Mouse (Mus musculus): ENCODE results near the gene Car10. TPM values are rescaled to one million over a fixed set of nuclear protein-coding genes. Genes with fewer than 3 reads are reported as not detected.

Gene Car10
- polyA plus RNA-seq, 1 experiment from 2014 or later: 0.04 TPM

DNA sequence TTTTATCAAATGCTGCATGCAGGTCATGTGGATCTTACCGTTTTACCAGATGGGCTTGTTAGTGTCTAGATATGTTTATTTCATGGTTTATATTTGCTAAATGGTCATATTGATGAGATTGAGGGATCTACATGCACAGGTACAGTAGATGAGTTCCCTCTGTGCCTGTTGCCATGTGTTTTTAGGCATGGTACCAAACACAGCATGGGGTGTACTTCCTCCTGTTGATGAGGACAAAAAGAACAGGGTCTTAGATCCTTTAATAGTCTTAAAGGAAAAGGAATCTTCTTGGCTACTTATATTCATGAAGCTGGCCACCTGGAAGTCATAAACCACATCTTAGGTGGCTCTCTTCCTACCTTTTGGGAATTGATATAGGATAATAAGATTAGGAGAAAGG lies 43.9 kb downstream of the Car10 start:
- Histone ChIP-seq H3K27me3 (replicated peaks; ENCODE audit: control insufficient read depth, insufficient read depth, low read length) (no peaks in the 10 kb centered on the region), H3K4me2 (ENCODE audit: low read depth, low read length) (no peak overlapping the region), H3K4me3 (ENCODE audit: low read length) (no peak overlapping the region), H3K9me3 (ENCODE audit: control insufficient read depth, low read length) (no peaks in the 10 kb centered on the region), H3K36me3 (ENCODE audit: control insufficient read depth, insufficient read depth, low read length) (no peaks in the 10 kb centered on the region), H3K4me1 (ENCODE audit: control insufficient read depth, insufficient read depth, low read length) (no peaks in the 10 kb centered on the region), H3K27ac (ENCODE audit: low read length) (no peak overlapping the region), H3K9ac (ENCODE audit: low read depth, low read length) (no peak overlapping the region)
- no peak for ATAC-seq
- WGBS: 69% methylated on average over 1 of the region's 1 CpGs

DNA sequence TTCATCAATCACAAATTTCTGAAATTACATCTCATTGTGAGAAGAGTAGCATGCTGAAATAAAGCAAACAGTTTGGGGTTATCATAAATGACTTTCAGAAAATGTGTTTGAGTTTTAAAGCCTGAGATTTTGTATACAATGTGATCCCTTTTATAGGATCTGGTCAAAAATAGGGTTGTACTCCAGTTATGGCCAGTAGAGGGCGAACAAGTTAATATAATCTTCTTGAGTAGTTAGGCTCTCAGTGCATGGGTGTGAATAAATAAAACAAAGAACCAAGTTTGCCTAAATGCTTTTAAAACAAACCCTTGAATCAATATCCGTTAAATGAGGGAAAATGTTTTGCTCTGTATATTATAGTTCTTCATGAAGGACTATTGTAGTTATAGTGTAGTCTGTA lies 46.7 kb downstream of the Car10 start:
- Histone ChIP-seq H3K9me3 (ENCODE audit: control insufficient read depth, low read length) (no peaks in the 10 kb centered on the region), H3K4me3 (ENCODE audit: low read length) (no peak overlapping the region), H3K36me3 (ENCODE audit: control insufficient read depth, insufficient read depth, low read length) (no peaks in the 10 kb centered on the region), H3K4me1 (ENCODE audit: control insufficient read depth, insufficient read depth, low read length) (no peaks in the 10 kb centered on the region), H3K9ac (ENCODE audit: low read depth, low read length) (no peak overlapping the region), H3K4me2 (ENCODE audit: low read depth, low read length) (no peak overlapping the region), H3K27me3 (replicated peaks; ENCODE audit: control insufficient read depth, insufficient read depth, low read length) (no peaks in the 10 kb centered on the region), H3K27ac (ENCODE audit: low read length) (no peak overlapping the region)
- no peak for ATAC-seq
- WGBS: 15% methylated on average over 2 of the region's 2 CpGs

DNA sequence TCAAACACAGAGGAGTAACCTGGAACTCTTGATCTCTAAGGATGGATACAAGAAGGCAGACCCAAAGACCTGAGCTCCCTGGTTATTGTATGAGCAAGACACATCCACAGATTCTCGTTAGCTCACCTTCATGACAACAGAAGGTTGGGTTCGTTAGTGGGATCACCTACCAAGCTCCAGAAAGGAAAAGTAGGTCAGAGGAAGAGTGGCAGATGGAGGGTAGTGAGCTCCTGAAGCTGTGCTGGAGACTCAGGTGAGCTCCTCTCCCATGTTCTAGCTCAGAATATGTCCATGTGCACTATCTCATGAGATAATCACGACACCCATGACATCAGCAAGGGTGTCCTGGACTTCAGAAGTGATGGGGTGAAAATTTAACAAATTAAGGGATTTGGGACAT lies 57.1 kb downstream of the Car10 start:
- no peak overlapping the region for H3K4me2 ChIP-seq (ENCODE audit: low read depth, low read length)
- H3K36me3 ChIP-seq (ENCODE audit: control insufficient read depth, insufficient read depth, low read length): no peaks in the 10 kb centered on the region
- H3K27ac ChIP-seq (ENCODE audit: low read length): no peak overlapping the region
- no peak for ATAC-seq
- no peaks in the 10 kb centered on the region for H3K4me1 ChIP-seq (ENCODE audit: control insufficient read depth, insufficient read depth, low read length)
- H3K27me3 ChIP-seq (replicated peaks; ENCODE audit: control insufficient read depth, insufficient read depth, low read length): no peaks in the 10 kb centered on the region
- no peak overlapping the region for H3K4me3 ChIP-seq (ENCODE audit: low read length)
- H3K9ac ChIP-seq (ENCODE audit: low read depth, low read length): no peak overlapping the region
- no peaks in the 10 kb centered on the region for H3K9me3 ChIP-seq (ENCODE audit: control insufficient read depth, low read length)
- WGBS: 53% methylated on average over 3 of the region's 3 CpGs

DNA sequence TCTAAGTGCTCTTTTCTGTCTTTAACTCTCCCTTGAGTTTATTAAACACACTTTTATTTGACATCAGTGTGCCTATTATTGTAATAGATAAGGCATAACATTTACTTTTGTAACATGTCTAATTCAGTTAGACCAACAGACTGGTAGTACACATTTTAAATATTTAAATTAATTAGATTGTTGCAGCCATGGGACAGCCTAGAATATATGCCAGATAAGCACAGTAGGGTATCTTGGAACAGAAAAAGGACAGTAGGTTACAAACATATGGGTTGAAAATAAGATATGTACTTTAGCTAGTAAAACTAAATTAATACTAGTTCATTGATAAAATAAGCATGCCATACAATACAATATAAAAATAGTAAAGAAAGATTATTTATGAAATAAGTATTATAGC lies 74.6 kb downstream of the Car10 start:
- no peaks in the 10 kb centered on the region for H3K27me3 ChIP-seq (replicated peaks; ENCODE audit: control insufficient read depth, insufficient read depth, low read length)

DNA sequence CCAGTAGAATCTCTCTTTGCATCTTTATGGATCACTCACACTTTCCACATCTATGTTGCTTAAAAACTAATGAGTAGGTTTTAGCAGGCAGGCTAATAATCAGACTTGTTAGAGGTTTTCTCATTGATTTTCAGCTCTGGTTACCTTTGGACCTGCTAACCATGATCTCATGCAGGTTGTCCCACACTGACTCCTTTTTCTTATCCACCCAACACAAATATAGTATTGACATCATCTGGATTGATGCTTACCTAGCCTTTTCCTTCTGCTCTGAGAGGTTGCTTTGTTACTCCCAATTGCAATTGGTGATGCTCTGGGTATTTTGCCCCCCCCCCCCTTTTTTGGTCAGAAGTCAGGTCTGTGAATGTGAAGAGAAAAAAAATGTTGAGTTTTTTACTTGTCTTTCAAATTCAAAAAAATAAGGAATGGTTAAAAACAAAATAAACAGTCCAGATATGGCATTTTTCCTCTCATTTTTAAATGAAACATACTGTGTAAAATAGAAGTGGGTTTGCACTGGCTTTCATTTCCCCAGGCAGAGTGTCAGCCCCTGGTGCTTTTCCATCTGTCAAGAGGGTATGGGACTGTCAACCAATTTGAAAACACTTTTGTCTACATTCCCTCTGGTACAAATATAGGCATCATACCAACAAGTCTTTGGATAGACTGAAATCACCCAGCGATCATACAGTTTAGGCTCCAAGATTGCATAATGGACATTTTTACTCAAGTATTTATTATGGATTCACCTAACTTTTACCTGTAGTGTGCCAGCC lies 75.9 kb downstream of the Car10 start:
- no peak overlapping the region for H3K27ac ChIP-seq (ENCODE audit: low read length)
- no peaks in the 10 kb centered on the region for H3K9me3 ChIP-seq (ENCODE audit: control insufficient read depth, low read length)
- no peaks in the 10 kb centered on the region for H3K4me1 ChIP-seq (ENCODE audit: control insufficient read depth, insufficient read depth, low read length)
- ATAC-seq: no peak
- 91% methylated on average over 1 of the region's 1 CpGs for WGBS
- H3K27me3 ChIP-seq (replicated peaks; ENCODE audit: control insufficient read depth, insufficient read depth, low read length): no peaks in the 10 kb centered on the region
- H3K4me2 ChIP-seq (ENCODE audit: low read depth, low read length): no peak overlapping the region
- H3K9ac ChIP-seq (ENCODE audit: low read depth, low read length): no peak overlapping the region
- no peaks in the 10 kb centered on the region for H3K36me3 ChIP-seq (ENCODE audit: control insufficient read depth, insufficient read depth, low read length)
- no peak overlapping the region for H3K4me3 ChIP-seq (ENCODE audit: low read length)

More for the DNA sequence above, 74.6 kb downstream of the Car10 start:
- H3K4me3 ChIP-seq (ENCODE audit: low read length): no peak overlapping the region
- no peak for ATAC-seq
- H3K4me1 ChIP-seq (ENCODE audit: control insufficient read depth, insufficient read depth, low read length): no peaks in the 10 kb centered on the region
- H3K9me3 ChIP-seq (ENCODE audit: control insufficient read depth, low read length): no peaks in the 10 kb centered on the region
- no peak overlapping the region for H3K4me2 ChIP-seq (ENCODE audit: low read depth, low read length)
- no peak overlapping the region for H3K27ac ChIP-seq (ENCODE audit: low read length)
- H3K9ac ChIP-seq (ENCODE audit: low read depth, low read length): no peak overlapping the region
- H3K36me3 ChIP-seq (ENCODE audit: control insufficient read depth, insufficient read depth, low read length): no peaks in the 10 kb centered on the region

DNA sequence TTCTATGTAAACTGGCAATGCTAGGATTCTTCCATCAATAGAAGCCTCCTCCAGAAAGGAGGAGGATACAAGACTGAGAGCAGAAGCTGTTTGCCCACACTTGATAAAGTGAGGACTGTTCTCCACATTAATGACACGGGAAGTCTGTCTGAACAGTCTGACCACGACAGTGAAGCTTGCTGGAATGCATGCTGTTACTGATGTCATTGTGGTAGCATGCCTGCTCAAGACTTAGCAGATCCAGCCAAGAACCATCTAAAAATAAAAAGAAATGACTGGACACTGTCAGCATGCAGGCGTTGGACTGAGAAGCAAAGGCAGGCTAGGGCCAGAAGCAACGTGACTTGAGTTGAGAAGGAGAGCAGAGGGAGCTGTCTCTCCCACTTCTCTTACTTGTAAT lies 87.6 kb downstream of the Car10 start:
- H3K4me3 ChIP-seq (ENCODE audit: low read length): no peak overlapping the region
- no peaks in the 10 kb centered on the region for H3K4me1 ChIP-seq (ENCODE audit: control insufficient read depth, insufficient read depth, low read length)
- H3K27ac ChIP-seq (ENCODE audit: low read length): no peak overlapping the region
- 68% methylated on average over 4 of the region's 4 CpGs for WGBS
- no peaks in the 10 kb centered on the region for H3K27me3 ChIP-seq (replicated peaks; ENCODE audit: control insufficient read depth, insufficient read depth, low read length)
- no peak overlapping the region for H3K9ac ChIP-seq (ENCODE audit: low read depth, low read length)
- no peak for ATAC-seq
- H3K9me3 ChIP-seq (ENCODE audit: control insufficient read depth, low read length): no peaks in the 10 kb centered on the region
- no peak overlapping the region for H3K4me2 ChIP-seq (ENCODE audit: low read depth, low read length)
- H3K36me3 ChIP-seq (ENCODE audit: control insufficient read depth, insufficient read depth, low read length): no peaks in the 10 kb centered on the region

DNA sequence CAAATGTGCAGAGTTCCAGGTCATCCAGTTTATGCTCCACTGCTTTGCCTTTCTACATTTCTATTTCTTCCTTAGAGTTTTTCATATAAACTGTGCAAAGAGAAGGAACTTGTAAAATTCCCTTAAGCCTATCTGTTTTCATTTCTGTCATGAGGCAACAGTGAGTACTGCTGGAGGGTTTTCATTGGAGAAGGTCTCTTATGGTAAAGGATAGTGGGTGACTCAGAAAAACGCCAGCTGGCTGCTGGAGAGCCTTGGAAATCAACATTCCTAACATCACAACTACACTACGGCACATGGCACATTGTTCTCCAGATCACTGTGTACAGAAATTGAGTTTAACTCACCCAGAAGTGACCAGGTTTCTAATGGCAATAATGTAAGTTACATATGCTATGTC lies 88.3 kb downstream of the Car10 start:
- ATAC-seq: no peak
- no peaks in the 10 kb centered on the region for H3K9me3 ChIP-seq (ENCODE audit: control insufficient read depth, low read length)
- H3K36me3 ChIP-seq (ENCODE audit: control insufficient read depth, insufficient read depth, low read length): no peaks in the 10 kb centered on the region
- H3K4me2 ChIP-seq (ENCODE audit: low read depth, low read length): no peak overlapping the region
- H3K4me3 ChIP-seq (ENCODE audit: low read length): no peak overlapping the region
- H3K9ac ChIP-seq (ENCODE audit: low read depth, low read length): no peak overlapping the region
- H3K27me3 ChIP-seq (replicated peaks; ENCODE audit: control insufficient read depth, insufficient read depth, low read length): no peaks in the 10 kb centered on the region
- WGBS: 61% methylated on average over 2 of the region's 2 CpGs
- no peaks in the 10 kb centered on the region for H3K4me1 ChIP-seq (ENCODE audit: control insufficient read depth, insufficient read depth, low read length)
- H3K27ac ChIP-seq (ENCODE audit: low read length): no peak overlapping the region

DNA sequence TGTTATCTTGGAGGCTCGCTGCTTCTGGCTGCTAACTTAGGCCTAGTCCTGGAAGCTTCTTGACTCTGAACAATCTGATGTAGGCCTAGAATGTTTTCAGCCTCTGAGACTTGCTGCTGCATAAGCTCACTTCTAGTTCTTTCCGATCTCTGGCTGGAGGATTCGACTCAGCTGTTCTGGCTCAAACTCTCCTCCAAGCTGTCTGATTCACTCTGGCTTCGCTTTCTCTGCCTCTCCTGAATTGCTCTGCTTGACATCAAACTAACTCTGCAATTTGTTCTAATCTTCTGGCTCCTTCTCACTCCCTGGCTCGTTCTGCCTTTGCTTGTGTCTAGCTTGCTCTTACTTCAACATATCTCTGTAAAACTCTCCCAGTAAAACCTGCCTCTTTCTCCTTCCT lies 90.8 kb downstream of the Car10 start:
- no peak for ATAC-seq

DNA sequence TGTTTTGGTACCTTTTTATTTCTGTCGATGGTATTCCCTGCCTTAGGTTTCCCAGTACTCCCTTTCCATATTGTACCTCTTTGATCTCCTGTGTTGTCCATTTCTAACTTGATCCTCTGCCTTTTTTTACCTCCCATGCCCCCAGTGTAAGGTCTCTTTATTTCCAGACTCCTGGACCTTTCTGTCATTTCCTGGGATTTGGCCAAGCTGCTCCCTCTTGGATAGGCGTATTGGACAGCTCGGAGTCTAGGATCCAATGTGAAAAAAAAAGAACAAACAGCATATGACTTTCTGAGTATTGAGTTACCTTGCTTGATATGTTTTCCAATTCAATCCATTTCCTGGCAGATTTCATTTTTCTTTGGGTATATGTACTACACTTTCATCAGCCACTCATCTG lies 102.2 kb downstream of the Car10 start:
- Histone ChIP-seq H3K27me3 (replicated peaks; ENCODE audit: control insufficient read depth, insufficient read depth, low read length) (no peaks in the 10 kb centered on the region), H3K4me3 (ENCODE audit: low read length) (no peak overlapping the region), H3K9me3 (ENCODE audit: control insufficient read depth, low read length) (no peaks in the 10 kb centered on the region), H3K4me1 (ENCODE audit: control insufficient read depth, insufficient read depth, low read length) (no peaks in the 10 kb centered on the region), H3K9ac (ENCODE audit: low read depth, low read length) (no peak overlapping the region), H3K36me3 (ENCODE audit: control insufficient read depth, insufficient read depth, low read length) (no peaks in the 10 kb centered on the region), H3K27ac (ENCODE audit: low read length) (no peak overlapping the region), H3K4me2 (ENCODE audit: low read depth, low read length) (no peak overlapping the region)
- ATAC-seq: no peak
- WGBS: 95% methylated on average over 3 of the region's 3 CpGs

More for the DNA sequence above, 90.8 kb downstream of the Car10 start:
- Histone ChIP-seq H3K36me3 (ENCODE audit: control insufficient read depth, insufficient read depth, low read length) (no peaks in the 10 kb centered on the region), H3K9ac (ENCODE audit: low read depth, low read length) (no peak overlapping the region), H3K27me3 (replicated peaks; ENCODE audit: control insufficient read depth, insufficient read depth, low read length) (no peaks in the 10 kb centered on the region), H3K4me3 (ENCODE audit: low read length) (no peak overlapping the region), H3K4me2 (ENCODE audit: low read depth, low read length) (no peak overlapping the region), H3K27ac (ENCODE audit: low read length) (no peak overlapping the region), H3K9me3 (ENCODE audit: control insufficient read depth, low read length) (no peaks in the 10 kb centered on the region), H3K4me1 (ENCODE audit: control insufficient read depth, insufficient read depth, low read length) (no peaks in the 10 kb centered on the region)
- 72% methylated on average over 5 of the region's 5 CpGs for WGBS

DNA sequence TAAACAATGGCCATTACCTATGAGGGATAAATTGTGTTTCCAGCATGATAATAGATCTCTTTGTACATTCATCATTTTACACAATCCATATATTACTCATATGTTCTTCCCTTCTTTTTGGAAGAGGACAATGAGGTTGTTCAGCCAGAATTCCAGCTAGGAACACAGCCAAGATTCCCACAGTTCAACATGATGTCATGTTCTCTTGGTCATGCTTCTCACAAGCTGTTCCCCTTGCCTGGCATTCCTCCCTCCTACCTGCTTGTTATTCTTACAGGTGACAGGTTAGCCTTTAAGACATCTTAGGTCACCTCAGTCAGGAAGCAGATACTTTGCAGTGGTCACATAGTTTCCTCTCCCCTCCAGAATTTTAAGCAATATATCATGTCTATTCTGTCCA lies 119.6 kb downstream of the Car10 start:
- Histone ChIP-seq H3K9ac (ENCODE audit: low read depth, low read length) (no peak overlapping the region), H3K27ac (ENCODE audit: low read length) (no peak overlapping the region), H3K36me3 (ENCODE audit: control insufficient read depth, insufficient read depth, low read length) (no peaks in the 10 kb centered on the region), H3K4me3 (ENCODE audit: low read length) (no peak overlapping the region), H3K4me1 (ENCODE audit: control insufficient read depth, insufficient read depth, low read length) (no peaks in the 10 kb centered on the region), H3K27me3 (replicated peaks; ENCODE audit: control insufficient read depth, insufficient read depth, low read length) (no peaks in the 10 kb centered on the region), H3K4me2 (ENCODE audit: low read depth, low read length) (no peak overlapping the region), H3K9me3 (ENCODE audit: control insufficient read depth, low read length) (no peaks in the 10 kb centered on the region)
- ATAC-seq: no peak
